Mouse (Mus musculus): Measurements from ENCODE around the gene Mfap2. TPM values are rescaled to one million over a fixed set of nuclear protein-coding genes. Genes with fewer than 3 reads are reported as not detected.
A peak's percentile ranks its signal among the peaks of the same experiment; 100 is the strongest.

Mfap2 gene
- polyA plus RNA-seq, 1 experiment from 2014 or later: 247 TPM

GRCm38 (mm10) chr4:141053568-141054161 is 43.4 kb downstream of the Mfap2 start:
- WGBS: 49% methylated on average over 17 of the region's 17 CpGs
- ATAC-seq (ENCODE audit: low FRiP score, low TSS enrichment): peak; percentile 33
- peak overlapping the region; percentile 45; the same call in 1 of the 2 replicates for H3K27ac ChIP-seq (replicated peaks)

GRCm38 (mm10) chr4:141056970-141057369 is 46.8 kb downstream of the Mfap2 start:
- 95% methylated on average over 10 of the region's 10 CpGs for WGBS
- no peaks in the 10 kb centered on the region for H3K27me3 ChIP-seq (ENCODE audit: control insufficient read depth, insufficient read depth, low read length)
- H3K9ac ChIP-seq (ENCODE audit: low read length): no peak overlapping the region
- H3K9me3 ChIP-seq (ENCODE audit: control insufficient read depth, low read length): no peaks in the 10 kb centered on the region
- no peaks in the 10 kb centered on the region for H3K36me3 ChIP-seq (ENCODE audit: control insufficient read depth, insufficient read depth, low read length)
- H3K4me2 ChIP-seq (replicated peaks; ENCODE audit: low read depth): no peak overlapping the region
- H3K4me3 ChIP-seq (ENCODE audit: low read depth, low read length): no peak overlapping the region
- H3K4me1 ChIP-seq (replicated peaks; ENCODE audit: control insufficient read depth, insufficient read depth): no peaks in the 10 kb centered on the region; the same call in 1 of the 2 replicates
- no peak overlapping the region for H3K27ac ChIP-seq (replicated peaks)
- DNase-seq (ENCODE audit: low spot score) (no peak), ATAC-seq (ENCODE audit: low FRiP score, low TSS enrichment) (no peak)
- TF ChIP-seq EP300 (optimal IDR thresholded peaks at IDR 0.05) (no peak), CTCF (IDR thresholded peaks at IDR 0.05; ENCODE audit: low read depth) (peak; percentile 13; the same call in 1 of the 2 replicates)

More at GRCm38 (mm10) chr4:141053568-141054161, 43.4 kb downstream of the Mfap2 start:
- H3K9ac ChIP-seq (ENCODE audit: low read length): no peak overlapping the region
- no peaks in the 10 kb centered on the region for H3K9me3 ChIP-seq (ENCODE audit: control insufficient read depth, low read length)
- H3K4me3 ChIP-seq (ENCODE audit: low read depth, low read length): no peak overlapping the region
- DNase-seq (ENCODE audit: low spot score): no peak
- no peaks in the 10 kb centered on the region for H3K27me3 ChIP-seq (ENCODE audit: control insufficient read depth, insufficient read depth, low read length)
- no peaks in the 10 kb centered on the region for H3K4me1 ChIP-seq (replicated peaks; ENCODE audit: control insufficient read depth, insufficient read depth)
- no peaks in the 10 kb centered on the region for H3K36me3 ChIP-seq (ENCODE audit: control insufficient read depth, insufficient read depth, low read length)
- no peak for TF ChIP-seq EP300 (optimal IDR thresholded peaks at IDR 0.05)
- TF ChIP-seq CTCF (IDR thresholded peaks at IDR 0.05; ENCODE audit: low read depth): no peak
- H3K4me2 ChIP-seq (replicated peaks; ENCODE audit: low read depth): peak overlapping the region; percentile 11; the same call in 1 of the 2 replicates

GRCm38 (mm10) chr4:141058835-141059234 is 48.6 kb downstream of the Mfap2 start:
- Histone ChIP-seq H3K9ac (ENCODE audit: low read length) (0 out of 2 replicates have a peak overlapping the region, but pooled peaks have one; percentile 9), H3K36me3 (ENCODE audit: control insufficient read depth, insufficient read depth, low read length) (no peaks in the 10 kb centered on the region), H3K4me2 (replicated peaks; ENCODE audit: low read depth) (no peak overlapping the region), H3K27ac (replicated peaks) (no peak overlapping the region), H3K27me3 (ENCODE audit: control insufficient read depth, insufficient read depth, low read length) (no peaks in the 10 kb centered on the region), H3K4me1 (replicated peaks; ENCODE audit: control insufficient read depth, insufficient read depth) (no peaks in the 10 kb centered on the region; the same call in 1 of the 2 replicates), H3K4me3 (ENCODE audit: low read depth, low read length) (no peak overlapping the region), H3K9me3 (ENCODE audit: control insufficient read depth, low read length) (no peaks in the 10 kb centered on the region)
- TF ChIP-seq CTCF (IDR thresholded peaks at IDR 0.05; ENCODE audit: low read depth) (no peak), EP300 (optimal IDR thresholded peaks at IDR 0.05) (no peak)
- DNase-seq (ENCODE audit: low spot score) (no peak), ATAC-seq (ENCODE audit: low FRiP score, low TSS enrichment) (no peak)
- WGBS: 62% methylated on average over 9 of the region's 9 CpGs

- TF ChIP-seq EP300 (optimal IDR thresholded peaks at IDR 0.05) (peak; percentile 0), CTCF (IDR thresholded peaks at IDR 0.05; ENCODE audit: low read depth) (no peak)
- H3K36me3 ChIP-seq (ENCODE audit: control insufficient read depth, insufficient read depth, low read length): no peaks in the 10 kb centered on the region
- H3K27me3 ChIP-seq (ENCODE audit: control insufficient read depth, insufficient read depth, low read length): no peaks in the 10 kb centered on the region
- no peaks in the 10 kb centered on the region; the same call in 1 of the 2 replicates for H3K4me1 ChIP-seq (replicated peaks; ENCODE audit: control insufficient read depth, insufficient read depth)
- H3K9me3 ChIP-seq (ENCODE audit: control insufficient read depth, low read length): no peaks in the 10 kb centered on the region
- H3K4me2 ChIP-seq (replicated peaks; ENCODE audit: low read depth): peak overlapping the region; percentile 79
- ATAC-seq (ENCODE audit: low FRiP score, low TSS enrichment): no peak
- peak overlapping the region; percentile 67 for H3K4me3 ChIP-seq (ENCODE audit: low read depth, low read length)
- 2% methylated on average over 30 of the region's 32 CpGs for WGBS
- H3K27ac ChIP-seq (replicated peaks): peak overlapping the region; percentile 90
- H3K9ac ChIP-seq (ENCODE audit: low read length): peak overlapping the region; percentile 76
- no peak for DNase-seq (ENCODE audit: low spot score)
Measured at GRCm38 (mm10) chr4:141059616-141060425, 49.6 kb downstream of the Mfap2 start.

GRCm38 (mm10) chr4:141060426-141061301 is 50.4 kb downstream of the Mfap2 start, which contains the start of gene Crocc:
Gene Crocc (minus strand): TSS chr4:141060550.
- H3K4me1 ChIP-seq (replicated peaks; ENCODE audit: control insufficient read depth, insufficient read depth): no peaks in the 10 kb centered on the region; the same call in 1 of the 2 replicates
- H3K27ac ChIP-seq (replicated peaks): peak within 1 kb of the TSS; percentile 90
- peaks cover under 1% of the 10 kb centered on the region; the same call in 1 of the 2 replicates for H3K36me3 ChIP-seq (ENCODE audit: control insufficient read depth, insufficient read depth, low read length)
- peak within 1 kb of the TSS; percentile 67 for H3K4me3 ChIP-seq (ENCODE audit: low read depth, low read length)
- ATAC-seq (ENCODE audit: low FRiP score, low TSS enrichment) (peak; percentile 97), DNase-seq (ENCODE audit: low spot score) (peak; percentile 100)
- H3K9me3 ChIP-seq (ENCODE audit: control insufficient read depth, low read length): no peaks in the 10 kb centered on the region
- peak within 1 kb of the TSS; percentile 76 for H3K9ac ChIP-seq (ENCODE audit: low read length)
- no peaks in the 10 kb centered on the region for H3K27me3 ChIP-seq (ENCODE audit: control insufficient read depth, insufficient read depth, low read length)
- under 1% methylated on average over 71 of the region's 77 CpGs for WGBS
- TF ChIP-seq EP300 (optimal IDR thresholded peaks at IDR 0.05): no peak
- peak; percentile 99 for TF ChIP-seq CTCF (IDR thresholded peaks at IDR 0.05; ENCODE audit: low read depth)
- H3K4me2 ChIP-seq (replicated peaks; ENCODE audit: low read depth): peak within 1 kb of the TSS; percentile 79

Measured in stomach, postnatal 0 days (tissue).